Mouse (Mus musculus): ENCODE measurements around the gene Myo5a. TPM values are rescaled to one million over a fixed set of nuclear protein-coding genes. Genes with fewer than 3 reads are reported as not detected.
A peak's percentile ranks its signal among the peaks of the same experiment; 100 is the strongest.

Myo5a gene
- polyA plus RNA-seq, 1 experiment, result 11.1 TPM

DNA sequence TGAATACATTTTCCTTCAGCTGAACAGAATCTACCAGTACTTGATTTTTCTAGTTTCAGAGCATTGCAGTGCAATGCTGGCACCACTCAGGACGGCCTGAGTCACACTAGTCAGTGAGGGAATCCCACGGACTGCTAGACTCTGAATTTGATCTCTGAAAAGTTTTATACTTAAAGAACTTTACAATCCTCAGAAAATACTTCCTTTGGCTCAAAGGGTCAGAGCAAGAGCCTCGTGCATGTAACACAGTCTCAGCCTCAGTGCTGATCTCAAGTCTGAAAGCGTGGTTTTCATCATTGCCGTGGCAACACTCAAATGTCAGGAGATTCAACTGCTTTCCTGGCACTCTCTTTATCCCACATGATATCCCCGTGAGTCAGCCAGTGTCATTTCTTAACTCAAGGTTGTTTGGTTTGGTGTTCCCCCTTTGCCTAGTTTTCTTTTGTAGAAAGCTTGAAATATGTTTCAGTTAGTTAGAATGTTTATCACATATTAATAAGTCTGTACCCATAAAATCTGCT is 53.4 kb downstream of the Myo5a start:
- H3K36me3 ChIP-seq (ENCODE audit: control insufficient read depth, insufficient read depth, low read length), result peaks cover 9% of the 10 kb centered on the region
- no peaks in the 10 kb centered on the region for H3K27me3 ChIP-seq (ENCODE audit: control insufficient read depth, insufficient read depth, low read length)
- no peaks in the 10 kb centered on the region for H3K4me1 ChIP-seq (ENCODE audit: control insufficient read depth, insufficient read depth, insufficient read length)
- no peak for DNase-seq (ENCODE audit: low read depth in 1 of 2, low spot score in 2 of 2)
- no peak overlapping the region for H3K27ac ChIP-seq (ENCODE audit: insufficient read depth, low read length)
- TF ChIP-seq POLR2A (IDR thresholded peaks at IDR 0.05; ENCODE audit: low read depth, low read length) (no peak), CTCF (IDR thresholded peaks at IDR 0.05; ENCODE audit: extremely low read depth, insufficient read depth, insufficient read length, insufficient replicate concordance) (no peak)
- WGBS, result 89% methylated on average over 6 of the region's 6 CpGs
- no peak overlapping the region for H3K4me3 ChIP-seq (ENCODE audit: extremely low read depth, insufficient read depth, insufficient read length)

DNA sequence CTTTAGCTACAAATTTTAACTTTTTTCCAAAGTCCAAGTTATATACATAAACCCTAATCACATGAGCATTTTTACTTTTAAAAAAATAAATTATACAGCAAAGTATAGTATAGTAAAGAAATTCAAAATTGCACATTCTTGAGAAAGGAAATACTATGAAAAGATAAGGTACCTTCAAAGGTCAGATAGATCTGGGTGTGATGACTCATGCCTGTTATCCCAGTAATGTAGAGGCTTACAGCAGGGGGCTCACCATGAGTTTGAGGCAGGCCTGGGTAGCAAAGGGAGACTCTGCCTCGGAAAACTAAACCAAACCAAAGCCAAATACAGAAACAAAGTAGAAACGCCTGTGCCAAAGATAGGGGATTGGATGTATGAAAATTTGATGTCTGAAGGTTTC is 59.7 kb downstream of the Myo5a start:
- WGBS, result 77% methylated on average over 2 of the region's 2 CpGs

GRCm38 (mm10) chr9:75146911-75147310 is 76.1 kb downstream of the Myo5a start:
- no peak overlapping the region for H3K27ac ChIP-seq (ENCODE audit: insufficient read depth, low read length)
- no peak overlapping the region for H3K4me3 ChIP-seq (ENCODE audit: extremely low read depth, insufficient read depth, insufficient read length)
- 88% methylated on average over 5 of the region's 5 CpGs for WGBS
- H3K27me3 ChIP-seq (ENCODE audit: control insufficient read depth, insufficient read depth, low read length), result no peaks in the 10 kb centered on the region
- TF ChIP-seq CTCF (IDR thresholded peaks at IDR 0.05; ENCODE audit: extremely low read depth, insufficient read depth, insufficient read length, insufficient replicate concordance) (no peak), POLR2A (IDR thresholded peaks at IDR 0.05; ENCODE audit: low read depth, low read length) (no peak)
- no peak for DNase-seq (ENCODE audit: low read depth in 1 of 2, low spot score in 2 of 2)
- no peaks in the 10 kb centered on the region for H3K4me1 ChIP-seq (ENCODE audit: control insufficient read depth, insufficient read depth, insufficient read length)
- H3K36me3 ChIP-seq (ENCODE audit: control insufficient read depth, insufficient read depth, low read length), result peaks cover 9% of the 10 kb centered on the region; the same call in 1 of the 2 replicates

More for the DNA sequence above, 59.7 kb downstream of the Myo5a start:
- TF ChIP-seq POLR2A (IDR thresholded peaks at IDR 0.05; ENCODE audit: low read depth, low read length), result no peak
- TF ChIP-seq CTCF (IDR thresholded peaks at IDR 0.05; ENCODE audit: extremely low read depth, insufficient read depth, insufficient read length, insufficient replicate concordance), result no peak
- no peaks in the 10 kb centered on the region for H3K27me3 ChIP-seq (ENCODE audit: control insufficient read depth, insufficient read depth, low read length)
- no peak overlapping the region for H3K4me3 ChIP-seq (ENCODE audit: extremely low read depth, insufficient read depth, insufficient read length)
- H3K27ac ChIP-seq (ENCODE audit: insufficient read depth, low read length), result no peak overlapping the region
- DNase-seq (ENCODE audit: low read depth in 1 of 2, low spot score in 2 of 2), result no peak
- H3K36me3 ChIP-seq (ENCODE audit: control insufficient read depth, insufficient read depth, low read length), result peaks cover 12% of the 10 kb centered on the region
- no peaks in the 10 kb centered on the region for H3K4me1 ChIP-seq (ENCODE audit: control insufficient read depth, insufficient read depth, insufficient read length)

DNA sequence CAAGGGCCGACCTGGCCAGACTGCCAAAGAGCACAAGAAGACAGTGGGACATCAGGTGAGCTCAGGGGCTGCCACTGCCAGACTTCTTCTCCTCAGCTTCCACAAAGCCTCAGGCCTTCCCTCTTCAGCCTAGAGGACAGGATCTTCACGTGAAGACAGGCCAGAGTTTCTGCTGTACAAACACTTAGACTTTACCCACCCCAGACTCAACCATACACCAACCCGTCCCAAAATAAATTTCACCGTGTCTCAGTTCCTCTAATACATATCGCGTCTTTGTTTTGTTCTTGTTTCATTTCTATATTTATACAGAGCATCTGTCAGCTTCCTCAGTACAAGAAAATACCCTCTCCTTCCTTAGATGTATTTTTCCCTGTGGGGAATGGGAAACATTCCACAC is 89.7 kb downstream of the Myo5a start:
- TF ChIP-seq POLR2A (IDR thresholded peaks at IDR 0.05; ENCODE audit: low read depth, low read length), result peak; percentile 62
- no peak for TF ChIP-seq CTCF (IDR thresholded peaks at IDR 0.05; ENCODE audit: extremely low read depth, insufficient read depth, insufficient read length, insufficient replicate concordance)
- H3K4me1 ChIP-seq (ENCODE audit: control insufficient read depth, insufficient read depth, insufficient read length), result peaks cover 18% of the 10 kb centered on the region
- peak; percentile 42 to 51 for DNase-seq (ENCODE audit: low read depth in 1 of 2, low spot score in 2 of 2)
- 33% methylated on average over 6 of the region's 6 CpGs for WGBS
- H3K27me3 ChIP-seq (ENCODE audit: control insufficient read depth, insufficient read depth, low read length), result no peaks in the 10 kb centered on the region
- H3K4me3 ChIP-seq (ENCODE audit: extremely low read depth, insufficient read depth, insufficient read length), result peak overlapping the region; percentile 51
- peaks cover 2% of the 10 kb centered on the region; the same call in 1 of the 2 replicates for H3K36me3 ChIP-seq (ENCODE audit: control insufficient read depth, insufficient read depth, low read length)
- H3K27ac ChIP-seq (ENCODE audit: insufficient read depth, low read length), result peak overlapping the region; percentile 98

DNA sequence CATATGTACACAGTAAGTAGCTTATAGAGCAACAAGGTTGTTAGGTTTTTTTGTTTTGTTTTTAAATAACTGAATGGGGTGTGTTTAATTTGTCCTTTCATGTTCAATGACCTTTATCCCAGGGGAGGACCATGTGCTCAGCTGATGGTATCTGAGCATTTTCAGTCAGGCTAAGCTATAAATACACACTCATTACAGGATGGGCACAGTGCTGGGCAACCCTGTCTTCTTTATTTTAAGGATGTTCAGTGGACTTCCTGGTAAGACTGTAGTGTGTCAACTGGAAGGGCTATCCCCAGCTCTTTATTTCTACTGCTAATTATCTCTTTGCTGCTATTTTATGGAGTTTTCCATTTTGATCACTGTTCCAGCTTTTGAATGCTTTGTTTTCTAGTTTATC is 92.8 kb downstream of the Myo5a start:
- TF ChIP-seq POLR2A (IDR thresholded peaks at IDR 0.05; ENCODE audit: low read depth, low read length), result no peak
- no peak for TF ChIP-seq CTCF (IDR thresholded peaks at IDR 0.05; ENCODE audit: extremely low read depth, insufficient read depth, insufficient read length, insufficient replicate concordance)
- Histone ChIP-seq H3K4me3 (ENCODE audit: extremely low read depth, insufficient read depth, insufficient read length) (no peak overlapping the region), H3K36me3 (ENCODE audit: control insufficient read depth, insufficient read depth, low read length) (peaks cover 2% of the 10 kb centered on the region; the same call in 1 of the 2 replicates)

GRCm38 (mm10) chr9:75171721-75172120 is 100.9 kb downstream of the Myo5a start:
- 96% methylated on average over 3 of the region's 3 CpGs for WGBS
- peaks cover 22% of the 10 kb centered on the region for H3K36me3 ChIP-seq (ENCODE audit: control insufficient read depth, insufficient read depth, low read length)
- TF ChIP-seq CTCF (IDR thresholded peaks at IDR 0.05; ENCODE audit: extremely low read depth, insufficient read depth, insufficient read length, insufficient replicate concordance) (no peak), POLR2A (IDR thresholded peaks at IDR 0.05; ENCODE audit: low read depth, low read length) (no peak)
- H3K27me3 ChIP-seq (ENCODE audit: control insufficient read depth, insufficient read depth, low read length), result no peaks in the 10 kb centered on the region
- H3K4me1 ChIP-seq (ENCODE audit: control insufficient read depth, insufficient read depth, insufficient read length), result no peaks in the 10 kb centered on the region
- H3K27ac ChIP-seq (ENCODE audit: insufficient read depth, low read length), result no peak overlapping the region
- DNase-seq (ENCODE audit: low read depth in 1 of 2, low spot score in 2 of 2), result no peak
- H3K4me3 ChIP-seq (ENCODE audit: extremely low read depth, insufficient read depth, insufficient read length), result no peak overlapping the region

More for the DNA sequence above, 92.8 kb downstream of the Myo5a start:
- DNase-seq (ENCODE audit: low read depth in 1 of 2, low spot score in 2 of 2), result no peak
- Histone ChIP-seq H3K27ac (ENCODE audit: insufficient read depth, low read length) (no peak overlapping the region), H3K4me1 (ENCODE audit: control insufficient read depth, insufficient read depth, insufficient read length) (peaks cover 10% of the 10 kb centered on the region; the same call in 1 of the 2 replicates), H3K27me3 (ENCODE audit: control insufficient read depth, insufficient read depth, low read length) (no peaks in the 10 kb centered on the region)

DNA sequence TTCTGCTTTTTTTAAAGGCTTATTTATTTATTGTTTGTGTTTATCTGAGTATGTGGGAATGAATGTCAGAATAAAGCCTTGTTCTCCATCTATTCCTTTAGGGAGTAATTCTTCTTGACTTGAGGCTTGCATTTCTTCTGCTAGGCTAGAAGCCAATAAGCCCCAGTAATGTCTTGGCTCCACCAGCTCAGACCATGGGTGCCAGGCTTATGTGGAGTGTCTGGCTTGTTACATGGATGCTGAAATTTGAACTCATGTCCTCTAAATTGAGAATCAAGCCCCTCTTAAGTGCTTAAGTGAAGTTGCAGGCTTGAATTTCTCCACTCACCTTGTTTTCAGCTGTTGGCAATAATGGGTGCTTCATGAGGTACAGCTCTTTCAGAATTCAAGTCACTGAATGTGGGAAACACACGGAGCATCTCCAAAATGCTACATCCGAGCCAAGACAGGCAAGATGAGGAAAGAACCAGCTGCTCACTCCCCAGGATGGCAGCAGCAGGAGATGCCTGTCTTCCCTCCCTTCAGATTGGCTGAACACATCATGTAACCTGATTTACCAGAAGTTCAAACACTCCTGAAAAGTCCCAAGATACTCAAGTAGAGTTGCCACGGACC is 116.9 kb downstream of the Myo5a start:
- H3K36me3 ChIP-seq (ENCODE audit: control insufficient read depth, insufficient read depth, low read length), result peaks cover 23% of the 10 kb centered on the region
- TF ChIP-seq CTCF (IDR thresholded peaks at IDR 0.05; ENCODE audit: extremely low read depth, insufficient read depth, insufficient read length, insufficient replicate concordance), result no peak
- TF ChIP-seq POLR2A (IDR thresholded peaks at IDR 0.05; ENCODE audit: low read depth, low read length), result no peak
- WGBS, result 91% methylated on average over 3 of the region's 3 CpGs

More for the DNA sequence above, 116.9 kb downstream of the Myo5a start:
- Histone ChIP-seq H3K27me3 (ENCODE audit: control insufficient read depth, insufficient read depth, low read length) (no peaks in the 10 kb centered on the region), H3K4me1 (ENCODE audit: control insufficient read depth, insufficient read depth, insufficient read length) (no peaks in the 10 kb centered on the region), H3K4me3 (ENCODE audit: extremely low read depth, insufficient read depth, insufficient read length) (no peak overlapping the region), H3K27ac (ENCODE audit: insufficient read depth, low read length) (no peak overlapping the region)
- no peak for DNase-seq (ENCODE audit: low read depth in 1 of 2, low spot score in 2 of 2)

Data from spleen, adult 2 months (tissue).